Mouse (Mus musculus): ENCODE data around the gene Igfbp2.

Gene Igfbp2

GRCm38 (mm10) chr1:72856209-72856909 is 32.1 kb downstream of the Igfbp2 start:
- DNase-seq, result no peak

GRCm38 (mm10) chr1:72857142-72857541 is 32.8 kb downstream of the Igfbp2 start:
- no peak for DNase-seq

GRCm38 (mm10) chr1:72857631-72858030 is 33.3 kb downstream of the Igfbp2 start:
- DNase-seq, result no peak

- DNase-seq, result no peak
These were observed 34.0 kb downstream of the Igfbp2 start for GRCm38 (mm10) chr1:72858286-72858685.

- DNase-seq, result no peak
These were observed 34.6 kb downstream of the Igfbp2 start for GRCm38 (mm10) chr1:72858874-72859273.

- no peak for DNase-seq
These were observed 35.7 kb downstream of the Igfbp2 start for GRCm38 (mm10) chr1:72859963-72860362.

GRCm38 (mm10) chr1:72860502-72860901 is 36.2 kb downstream of the Igfbp2 start:
- no peak for DNase-seq

GRCm38 (mm10) chr1:72861702-72862101 is 37.4 kb downstream of the Igfbp2 start:
- DNase-seq, result no peak

GRCm38 (mm10) chr1:72862248-72862647 is 37.9 kb downstream of the Igfbp2 start:
- DNase-seq, result no peak

GRCm38 (mm10) chr1:72863692-72864091 is 39.4 kb downstream of the Igfbp2 start:
- no peak for DNase-seq

GRCm38 (mm10) chr1:72864272-72864671 is 40.0 kb downstream of the Igfbp2 start:
- DNase-seq, result no peak

- DNase-seq, result peak; percentile 80
These were observed 41.6 kb downstream of the Igfbp2 start for GRCm38 (mm10) chr1:72865900-72866299.

GRCm38 (mm10) chr1:72866417-72866816 is 42.1 kb downstream of the Igfbp2 start:
- no peak for DNase-seq

- DNase-seq, result no peak
These were observed 43.0 kb downstream of the Igfbp2 start for GRCm38 (mm10) chr1:72867346-72867745.

GRCm38 (mm10) chr1:72868429-72869215 is 44.3 kb downstream of the Igfbp2 start:
- DNase-seq, result no peak

- DNase-seq, result no peak
These were observed 45.0 kb downstream of the Igfbp2 start for GRCm38 (mm10) chr1:72869275-72869674.

GRCm38 (mm10) chr1:72869681-72870614 is 45.6 kb downstream of the Igfbp2 start:
- peak; percentile 91 for DNase-seq

GRCm38 (mm10) chr1:72870615-72871336 is 46.5 kb downstream of the Igfbp2 start:
- peak; percentile 86 for DNase-seq

GRCm38 (mm10) chr1:72871337-72871696 is 47.0 kb downstream of the Igfbp2 start:
- no peak for DNase-seq

- DNase-seq, result no peak
These were observed 47.6 kb downstream of the Igfbp2 start for GRCm38 (mm10) chr1:72871697-72872411.

- DNase-seq, result peak; percentile 79
These were observed 48.2 kb downstream of the Igfbp2 start for GRCm38 (mm10) chr1:72872521-72872920.

- no peak for DNase-seq
These were observed 48.8 kb downstream of the Igfbp2 start for GRCm38 (mm10) chr1:72873078-72873477.
